Mouse (Mus musculus) embryonic facial prominence, embryonic 10.5 days (tissue): ENCODE measurements at regions not wholly inside any gene's neighbourhood (a gene's known extent, or its start where the extent isn't known, plus 50 kb on each side); places are given as distances from the start of the nearest gene placed in this dataset.

Experiments used
- DNase-seq: peaks from one replicate; pipeline ENCODE4 v3.0.0-alpha.2; 2017; ENCODE audit warnings: low spot score
- H3K27ac ChIP-seq: fragments of 300-500 bp; sonication (generic); replicated peaks from 2 replicates; pipeline ENCODE4 v1.5.1; 2016; ENCODE audit warnings: mild to moderate bottlenecking
- H3K27me3 ChIP-seq: fragments of 300-500 bp; sonication (generic); replicated peaks from 2 replicates; pipeline ENCODE4 v1.6.1; 2016; ENCODE audit warnings: low read depth, mild to moderate bottlenecking; ENCODE audit not compliant: poor library complexity, severe bottlenecking
- H3K36me3 ChIP-seq: fragments of 300-500 bp; sonication (generic); replicated peaks from 2 replicates; pipeline ENCODE4 v1.6.1; 2016; ENCODE audit warnings: mild to moderate bottlenecking, moderate library complexity
- H3K4me1 ChIP-seq: fragments of 300-500 bp; sonication (generic); 2 replicates; pipeline ENCODE4 v1.6.1; 2016
- H3K4me3 ChIP-seq: fragments of 300-500 bp; sonication (generic); 2 replicates; pipeline ENCODE4 v1.5.1; 2016; ENCODE audit warnings: mild to moderate bottlenecking, moderate library complexity
- H3K9me3 ChIP-seq: fragments of 300-500 bp; sonication (generic); 2 replicates; pipeline ENCODE4 v1.6.1; 2016; ENCODE audit warnings: mild to moderate bottlenecking
- WGBS: fragments of 180-500 bp; shearing (Covaris S2); methylation state at CpG from one replicate; pipeline ENCODE4 v1.1.7; 2016; 5-methylcytosine and 5-hydroxymethylcytosine counted together

GRCm38 (mm10) chr6:31106144-31106836 lies 147.4 kb upstream of the Klf14 start:
- H3K36me3 ChIP-seq: no peaks in the 10 kb centered on the region
- no peak overlapping the region for H3K4me3 ChIP-seq
- no peak overlapping the region for H3K27ac ChIP-seq
- peaks cover 4% of the 10 kb centered on the region; the same call in 1 of the 2 replicates for H3K9me3 ChIP-seq
- no peak for DNase-seq
- H3K4me1 ChIP-seq: no peaks in the 10 kb centered on the region; the same call in 1 of the 2 replicates
- H3K27me3 ChIP-seq: no peaks in the 10 kb centered on the region
- 74% methylated on average over 10 of the region's 10 CpGs for WGBS

GRCm38 (mm10) chr6:31106856-31107359 lies 148.0 kb upstream of the Klf14 start:
- Histone ChIP-seq H3K4me1 (no peaks in the 10 kb centered on the region; the same call in 1 of the 2 replicates), H3K4me3 (no peak overlapping the region), H3K9me3 (peaks cover 4% of the 10 kb centered on the region; the same call in 1 of the 2 replicates), H3K27me3 (no peaks in the 10 kb centered on the region), H3K36me3 (no peaks in the 10 kb centered on the region), H3K27ac (no peak overlapping the region)
- 87% methylated on average over 10 of the region's 10 CpGs for WGBS
- no peak for DNase-seq

GRCm38 (mm10) chr6:31107360-31107759 lies 148.5 kb upstream of the Klf14 start:
- Histone ChIP-seq H3K36me3 (no peaks in the 10 kb centered on the region), H3K4me1 (no peaks in the 10 kb centered on the region; the same call in 1 of the 2 replicates), H3K27me3 (no peaks in the 10 kb centered on the region), H3K27ac (no peak overlapping the region), H3K4me3 (no peak overlapping the region), H3K9me3 (peaks cover 4% of the 10 kb centered on the region; the same call in 1 of the 2 replicates)
- DNase-seq: no peak
- 90% methylated on average over 4 of the region's 4 CpGs for WGBS

DNA sequence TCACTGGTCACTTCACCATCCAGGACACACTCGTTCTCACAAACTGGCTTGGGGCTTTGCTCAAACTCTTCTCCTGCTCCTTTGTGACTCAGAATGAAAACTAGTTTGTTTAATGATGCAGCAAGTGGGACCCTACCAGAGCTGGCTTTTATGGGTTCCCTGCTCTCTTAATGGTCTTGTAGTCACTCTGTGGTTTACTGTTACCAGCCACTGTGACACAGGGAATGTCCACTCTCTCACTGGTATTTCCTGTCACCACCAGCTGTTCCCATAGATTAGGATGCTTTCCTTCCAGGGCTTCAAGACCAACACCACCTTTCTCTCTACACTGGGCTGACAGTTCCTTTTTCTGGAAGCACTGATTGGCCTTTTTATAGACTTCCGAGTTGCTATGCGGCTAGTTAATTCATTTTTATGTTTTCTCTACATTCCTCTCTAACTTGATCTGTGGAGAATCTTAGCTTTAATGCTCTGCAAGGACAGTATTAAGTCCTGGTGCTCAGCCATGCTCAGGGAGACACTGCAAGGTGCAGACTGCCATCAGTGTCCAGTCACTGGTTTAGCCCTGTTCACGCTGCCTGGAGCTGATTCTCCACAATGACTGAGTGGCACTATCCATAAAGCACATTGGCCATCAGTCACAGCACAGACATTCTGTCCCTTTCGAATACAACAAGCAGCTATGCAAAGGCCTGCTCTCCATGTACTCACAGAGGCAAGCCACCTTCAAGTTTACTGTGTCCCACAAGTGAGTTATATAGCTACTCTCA lies 149.2 kb upstream of the Klf14 start:
- Histone ChIP-seq H3K9me3 (peaks cover 4% of the 10 kb centered on the region; the same call in 1 of the 2 replicates), H3K27me3 (no peaks in the 10 kb centered on the region), H3K4me3 (no peak overlapping the region), H3K36me3 (no peaks in the 10 kb centered on the region), H3K27ac (no peak overlapping the region), H3K4me1 (no peaks in the 10 kb centered on the region; the same call in none of the 2 replicates)
- 89% methylated on average over 5 of the region's 5 CpGs for WGBS
- DNase-seq: no peak

- Histone ChIP-seq H3K27ac (no peak overlapping the region), H3K36me3 (no peaks in the 10 kb centered on the region), H3K4me1 (no peaks in the 10 kb centered on the region; the same call in none of the 2 replicates), H3K27me3 (no peaks in the 10 kb centered on the region), H3K9me3 (peaks cover 4% of the 10 kb centered on the region; the same call in 1 of the 2 replicates), H3K4me3 (no peak overlapping the region)
- no peak for DNase-seq
- 95% methylated on average over 4 of the region's 4 CpGs for WGBS
Measured at GRCm38 (mm10) chr6:31109604-31110003, 150.7 kb upstream of the Klf14 start.

DNA sequence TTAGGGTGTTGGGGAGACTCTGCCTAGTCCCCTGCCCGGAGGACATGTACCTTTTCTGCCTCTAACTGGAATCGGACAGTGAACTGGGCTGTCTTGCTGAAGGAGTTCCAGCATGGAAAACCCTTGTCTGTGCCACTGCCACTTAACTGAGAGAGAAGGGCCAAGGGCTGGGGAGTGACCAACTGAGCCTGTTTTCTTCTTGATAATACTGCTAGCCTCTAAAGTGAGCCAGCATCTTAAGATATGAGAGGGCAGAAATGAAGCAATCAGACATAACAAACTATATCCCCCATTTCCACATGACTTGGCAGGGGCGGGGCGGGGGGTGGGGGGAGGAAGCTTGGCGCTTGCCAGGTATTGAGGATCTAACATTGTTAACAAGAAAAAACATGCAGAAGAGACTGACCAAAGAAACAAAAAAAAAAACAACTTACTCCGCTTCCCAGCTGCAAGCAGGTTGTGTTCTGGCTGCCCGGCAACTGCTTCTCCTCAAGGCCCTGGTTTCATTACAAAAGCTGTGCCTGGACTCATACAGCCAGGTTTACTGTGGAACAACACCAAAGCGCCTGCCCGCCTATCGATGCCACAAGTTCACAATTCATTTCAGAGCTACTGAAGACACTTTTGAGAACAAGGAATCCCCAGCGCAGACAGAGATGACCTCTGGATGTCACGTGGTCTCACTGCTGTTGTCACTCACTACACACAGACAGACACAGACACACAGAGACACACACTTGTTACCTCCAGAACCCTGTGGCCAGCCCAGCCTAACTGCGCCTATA lies 153.6 kb upstream of the Klf14 start:
- Histone ChIP-seq H3K4me3 (no peak overlapping the region), H3K9me3 (peaks cover 4% of the 10 kb centered on the region; the same call in 1 of the 2 replicates), H3K27ac (no peak overlapping the region), H3K36me3 (no peaks in the 10 kb centered on the region), H3K4me1 (peaks cover 6% of the 10 kb centered on the region), H3K27me3 (no peaks in the 10 kb centered on the region)
- WGBS: 89% methylated on average over 13 of the region's 13 CpGs
- no peak for DNase-seq

GRCm38 (mm10) chr6:31113558-31114326 lies 154.9 kb upstream of the Klf14 start:
- Histone ChIP-seq H3K27ac (no peak overlapping the region), H3K9me3 (peaks cover 4% of the 10 kb centered on the region; the same call in 1 of the 2 replicates), H3K27me3 (no peaks in the 10 kb centered on the region), H3K4me3 (no peak overlapping the region), H3K4me1 (peaks cover 6% of the 10 kb centered on the region), H3K36me3 (no peaks in the 10 kb centered on the region)
- no peak for DNase-seq
- 93% methylated on average over 21 of the region's 21 CpGs for WGBS

GRCm38 (mm10) chr6:31114336-31115335 lies 155.8 kb upstream of the Klf14 start:
- Histone ChIP-seq H3K27me3 (no peaks in the 10 kb centered on the region), H3K9me3 (no peaks in the 10 kb centered on the region), H3K36me3 (no peaks in the 10 kb centered on the region), H3K27ac (no peak overlapping the region), H3K4me1 (peaks cover 6% of the 10 kb centered on the region), H3K4me3 (no peak overlapping the region)
- DNase-seq: no peak
- WGBS: 80% methylated on average over 19 of the region's 19 CpGs

- Histone ChIP-seq H3K27me3 (no peaks in the 10 kb centered on the region), H3K36me3 (no peaks in the 10 kb centered on the region), H3K27ac (no peak overlapping the region), H3K9me3 (no peaks in the 10 kb centered on the region), H3K4me3 (no peak overlapping the region), H3K4me1 (peaks cover 6% of the 10 kb centered on the region)
- DNase-seq: no peak
- WGBS: 85% methylated on average over 4 of the region's 4 CpGs
Measured at GRCm38 (mm10) chr6:31115566-31115965, 156.7 kb upstream of the Klf14 start.

DNA sequence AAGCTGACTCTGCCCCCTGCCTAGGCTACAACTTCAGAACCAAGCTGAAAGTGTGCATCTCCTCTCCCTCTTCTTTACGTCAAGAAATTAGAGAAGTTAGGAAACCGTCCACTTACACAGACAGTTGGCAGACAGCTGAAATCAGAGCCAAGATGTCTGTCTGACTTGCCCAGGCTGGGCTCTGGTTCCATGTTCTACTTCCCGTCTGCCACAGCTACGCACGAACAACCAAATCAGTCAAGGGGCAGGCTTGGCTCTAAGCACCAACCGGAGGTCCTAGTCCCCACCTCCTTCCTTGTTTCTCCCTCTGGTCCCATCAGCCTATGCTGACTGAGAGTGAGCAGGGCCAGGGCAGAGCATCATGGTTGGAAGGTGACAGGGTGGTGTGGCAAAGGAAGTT lies 157.5 kb upstream of the Klf14 start:
- Histone ChIP-seq H3K4me3 (no peak overlapping the region), H3K4me1 (peaks cover 6% of the 10 kb centered on the region), H3K36me3 (no peaks in the 10 kb centered on the region), H3K9me3 (no peaks in the 10 kb centered on the region), H3K27ac (no peak overlapping the region), H3K27me3 (no peaks in the 10 kb centered on the region)
- 75% methylated on average over 6 of the region's 6 CpGs for whole genome bisulfite sequencing
- DNase-seq: no peak

GRCm38 (mm10) chr6:31117666-31118065 lies 158.8 kb upstream of the Klf14 start:
- H3K4me1 ChIP-seq: peaks cover 6% of the 10 kb centered on the region
- WGBS: 92% methylated on average over 12 of the region's 12 CpGs
- no peak overlapping the region for H3K27ac ChIP-seq
- no peak for DNase-seq
- H3K36me3 ChIP-seq: no peaks in the 10 kb centered on the region
- H3K4me3 ChIP-seq: no peak overlapping the region
- no peaks in the 10 kb centered on the region for H3K9me3 ChIP-seq
- H3K27me3 ChIP-seq: no peaks in the 10 kb centered on the region
